Mouse (Mus musculus): Measurements from ENCODE around the gene Mapre1.

DNA sequence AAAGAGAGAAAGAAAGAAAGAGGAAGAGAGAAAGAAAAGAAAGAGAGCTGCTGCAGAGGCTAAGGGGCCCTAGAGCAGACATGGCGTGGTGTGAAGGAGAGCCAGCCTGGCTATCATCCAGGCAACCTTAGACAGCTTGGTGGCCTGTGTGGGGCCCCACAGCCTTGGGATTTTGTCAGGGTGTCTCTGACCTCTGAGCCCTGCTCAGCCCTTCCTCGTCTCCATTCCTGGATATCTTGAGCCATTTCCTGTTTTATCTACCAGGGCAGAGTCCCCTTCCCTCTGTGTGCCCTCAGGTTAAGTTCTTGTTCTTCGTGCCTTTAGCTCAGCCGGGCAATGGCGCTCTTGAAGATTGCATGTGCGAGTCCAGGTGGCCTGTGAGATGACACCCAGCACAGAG is 67.8 kb downstream of the Mapre1 start:
- no peak for TF ChIP-seq CTCF (IDR thresholded peaks at IDR 0.05; ENCODE audit: low read depth)
- TF ChIP-seq EP300 (IDR thresholded peaks at IDR 0.05; ENCODE audit: low read depth), result no peak

Measured in liver, embryonic 14.5 days (tissue).